Mouse (Mus musculus) layer of hippocampus, adult 8-10 months (tissue): ENCODE results near the gene Ccnt1. TPM values are rescaled to one million over a fixed set of nuclear protein-coding genes. Genes with fewer than 3 reads are reported as not detected.
"Not testable (repeated sequence)": the region's sequence is repeated elsewhere in the genome, so short reads cannot be mapped to it uniquely, and the experiment has no call there.

Experiments
- DNase-seq, 2 experiments: peaks; one replicate each; pipeline ENCODE4 v3.0.0; 2022; ENCODE audit warnings: low spot score in 2 of 2
- total RNA-seq, 4 experiments: library from RNA; stranded (reverse); gene quantifications; 2 replicates each; pipeline ENCODE4 v1.2.4; 2022

Ccnt1 gene
- total RNA-seq, 4 experiments from 2014 or later: 37.3 to 43.8 (median 42.7) TPM

- DNase-seq: no peak
Measured at GRCm38 (mm10) chr15:98596609-98597008, 25.9 kb upstream of the Ccnt1 start.

- DNase-seq: no peak
Measured at GRCm38 (mm10) chr15:98595049-98595448, 24.3 kb upstream of the Ccnt1 start.

GRCm38 (mm10) chr15:98594193-98594592 is 23.5 kb upstream of the Ccnt1 start:
- DNase-seq: peak; percentile 37 to 56

- DNase-seq: no peak
Measured at GRCm38 (mm10) chr15:98591396-98591795, 20.7 kb upstream of the Ccnt1 start.

- no peak for DNase-seq
Measured at GRCm38 (mm10) chr15:98589640-98590336, 19.1 kb upstream of the Ccnt1 start.

- no peak for DNase-seq
Measured at GRCm38 (mm10) chr15:98587751-98588150, 17.0 kb upstream of the Ccnt1 start.

GRCm38 (mm10) chr15:98586141-98586540 is 15.4 kb upstream of the Ccnt1 start:
- not testable (repeated sequence) for DNase-seq

- DNase-seq: no peak
Measured at GRCm38 (mm10) chr15:98585421-98585820, 14.7 kb upstream of the Ccnt1 start.

- DNase-seq: no peak
Measured at GRCm38 (mm10) chr15:98582996-98583395, 12.3 kb upstream of the Ccnt1 start.

- DNase-seq: peak in 1 of 2 experiments; percentile 44
Measured at GRCm38 (mm10) chr15:98582410-98582809, 11.7 kb upstream of the Ccnt1 start.

- DNase-seq: peak; percentile 71 to 79
Measured at GRCm38 (mm10) chr15:98579795-98580464, 9.2 kb upstream of the Ccnt1 start.

- no peak for DNase-seq
Measured at GRCm38 (mm10) chr15:98579310-98579709, 8.6 kb upstream of the Ccnt1 start.

- DNase-seq: no peak
Measured at GRCm38 (mm10) chr15:98573293-98573692, 2.6 kb upstream of the Ccnt1 start.

GRCm38 (mm10) chr15:98569795-98570365 is 843 bp downstream of the Ccnt1 start:
- DNase-seq: no peak

- DNase-seq: no peak
Measured at GRCm38 (mm10) chr15:98569216-98569615, 1.5 kb downstream of the Ccnt1 start.

- DNase-seq: no peak
Measured at GRCm38 (mm10) chr15:98568256-98569033, 2.3 kb downstream of the Ccnt1 start.

GRCm38 (mm10) chr15:98567278-98568134 is 3.2 kb downstream of the Ccnt1 start:
- DNase-seq: peak; percentile 100

GRCm38 (mm10) chr15:98566973-98567277 is 3.8 kb downstream of the Ccnt1 start:
- DNase-seq: no peak

- DNase-seq: no peak
Measured at GRCm38 (mm10) chr15:98557186-98557585, 13.5 kb downstream of the Ccnt1 start.

GRCm38 (mm10) chr15:98555881-98556280 is 14.8 kb downstream of the Ccnt1 start:
- no peak for DNase-seq

GRCm38 (mm10) chr15:98552758-98553157 is 18.0 kb downstream of the Ccnt1 start:
- DNase-seq: no peak
